Mouse (Mus musculus): ENCODE measurements around the gene Cyfip2.
A peak's percentile ranks its signal among the peaks of the same experiment; 100 is the strongest.

Cyfip2 gene

DNA sequence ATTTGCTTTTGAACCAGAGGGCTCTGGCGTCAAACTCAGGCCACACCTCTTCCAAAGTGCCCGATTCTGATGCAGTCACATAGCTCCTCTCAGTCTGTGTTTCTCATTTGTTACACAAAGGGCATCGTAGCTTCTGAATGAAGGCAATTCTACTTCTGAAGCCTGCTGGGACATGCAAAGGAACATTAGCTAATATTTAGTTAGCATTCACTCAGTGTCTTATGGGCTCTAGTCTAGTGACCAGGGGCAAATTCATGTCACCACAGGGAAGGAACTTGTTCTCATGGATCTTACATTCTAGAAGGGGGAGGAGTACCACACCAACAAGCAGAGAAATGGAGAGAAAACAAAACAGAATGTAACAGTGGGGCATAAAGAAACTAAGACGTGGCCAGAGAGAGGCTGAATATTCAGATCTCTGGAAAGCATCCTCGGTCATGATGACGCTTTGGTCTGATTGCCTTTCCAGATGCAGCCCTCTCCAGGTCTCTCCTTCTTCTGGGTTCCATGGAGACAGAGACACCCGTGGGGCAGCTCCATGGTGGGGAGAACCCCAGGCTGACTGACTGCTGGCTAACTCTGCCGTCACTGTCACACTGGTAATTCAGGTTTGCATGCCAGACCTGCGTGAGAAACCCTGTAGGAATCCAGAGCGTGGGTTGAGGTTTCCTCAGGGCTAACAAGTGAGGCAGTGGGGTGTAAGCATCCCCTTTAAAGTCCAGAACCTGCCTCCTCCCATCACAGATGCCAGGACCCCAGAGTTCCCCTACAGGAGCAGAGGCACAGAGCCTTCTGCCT lies 135.2 kb downstream of the Cyfip2 start:
- no peak for DNase-seq

DNA sequence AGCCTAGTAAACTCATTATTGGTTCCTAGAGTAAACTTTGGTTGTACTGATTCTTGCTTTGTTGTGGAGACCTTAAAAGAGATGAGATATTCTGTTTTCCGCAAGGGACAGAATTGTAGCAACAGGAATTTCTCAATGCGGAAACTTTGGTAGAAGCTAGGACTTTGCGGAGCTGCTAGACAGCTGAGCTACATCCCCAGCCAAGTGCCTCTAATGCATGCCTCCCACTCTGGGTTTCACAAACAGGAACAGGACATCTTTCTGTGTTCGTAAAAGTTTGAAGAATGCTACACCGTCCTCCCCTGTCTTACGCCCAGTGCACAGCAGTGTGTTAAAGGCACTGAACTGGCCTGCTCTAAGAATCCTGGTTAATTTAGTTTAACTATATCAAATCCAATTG lies 136.5 kb downstream of the Cyfip2 start:
- no peak for DNase-seq

DNA sequence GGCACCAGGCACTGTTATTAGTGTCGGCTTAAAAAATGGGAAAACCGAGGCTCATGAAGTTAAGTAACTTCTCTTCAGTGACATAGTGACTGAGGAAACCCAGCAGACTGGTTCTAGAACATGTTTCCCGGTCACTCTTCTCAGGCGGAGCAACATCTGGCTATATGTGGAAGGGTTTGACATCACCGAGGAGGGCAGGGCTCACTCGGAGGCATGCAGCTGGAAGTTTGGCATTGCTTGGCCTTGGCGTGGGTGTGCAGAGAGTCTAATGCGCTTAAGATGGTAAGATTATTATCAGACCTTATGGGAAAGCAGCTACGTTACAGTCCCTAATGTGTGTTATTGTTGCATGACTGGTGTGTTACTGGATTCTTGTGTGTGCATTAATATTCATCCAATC lies 140.5 kb downstream of the Cyfip2 start:
- no peak for DNase-seq

DNA sequence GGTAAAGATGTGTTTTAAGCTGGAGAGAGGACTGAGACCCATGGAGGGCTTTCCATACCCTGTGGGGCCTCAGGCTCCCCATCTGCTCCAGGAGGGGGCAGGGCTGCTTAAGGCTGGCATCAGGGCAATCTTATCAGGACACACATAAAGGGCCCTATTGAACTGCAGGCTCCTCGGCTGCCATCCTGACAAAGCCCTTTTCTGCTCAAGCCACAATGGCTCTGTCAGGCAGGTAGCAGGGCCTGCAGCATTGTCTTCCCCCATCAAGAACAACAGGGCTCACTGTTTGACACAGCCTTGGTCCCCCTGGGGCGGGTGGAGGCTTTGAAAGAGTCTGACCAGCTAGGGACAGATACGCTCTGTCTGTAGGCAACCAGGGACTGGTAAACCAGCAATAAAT lies 142.8 kb downstream of the Cyfip2 start:
- DNase-seq = no peak

DNA sequence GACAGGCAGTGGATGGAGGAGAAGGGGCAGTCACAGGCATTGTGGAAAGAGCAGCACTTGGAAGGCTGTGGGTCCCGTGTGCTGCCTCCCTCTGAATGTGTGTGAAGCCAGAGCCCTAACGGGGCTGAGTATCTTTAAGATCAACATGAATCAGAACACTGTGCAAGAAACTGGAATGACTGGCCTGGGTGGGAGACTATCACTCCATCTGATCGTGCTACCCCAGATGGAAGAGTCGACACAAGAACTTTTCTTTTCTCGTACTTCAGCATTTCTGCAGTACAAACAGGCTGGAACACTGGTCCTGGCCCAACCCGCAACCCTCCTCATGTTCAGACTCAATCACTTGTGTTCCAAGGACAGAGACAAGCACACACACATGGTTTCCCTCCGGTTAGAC lies 144.2 kb downstream of the Cyfip2 start:
- DNase-seq = no peak

DNA sequence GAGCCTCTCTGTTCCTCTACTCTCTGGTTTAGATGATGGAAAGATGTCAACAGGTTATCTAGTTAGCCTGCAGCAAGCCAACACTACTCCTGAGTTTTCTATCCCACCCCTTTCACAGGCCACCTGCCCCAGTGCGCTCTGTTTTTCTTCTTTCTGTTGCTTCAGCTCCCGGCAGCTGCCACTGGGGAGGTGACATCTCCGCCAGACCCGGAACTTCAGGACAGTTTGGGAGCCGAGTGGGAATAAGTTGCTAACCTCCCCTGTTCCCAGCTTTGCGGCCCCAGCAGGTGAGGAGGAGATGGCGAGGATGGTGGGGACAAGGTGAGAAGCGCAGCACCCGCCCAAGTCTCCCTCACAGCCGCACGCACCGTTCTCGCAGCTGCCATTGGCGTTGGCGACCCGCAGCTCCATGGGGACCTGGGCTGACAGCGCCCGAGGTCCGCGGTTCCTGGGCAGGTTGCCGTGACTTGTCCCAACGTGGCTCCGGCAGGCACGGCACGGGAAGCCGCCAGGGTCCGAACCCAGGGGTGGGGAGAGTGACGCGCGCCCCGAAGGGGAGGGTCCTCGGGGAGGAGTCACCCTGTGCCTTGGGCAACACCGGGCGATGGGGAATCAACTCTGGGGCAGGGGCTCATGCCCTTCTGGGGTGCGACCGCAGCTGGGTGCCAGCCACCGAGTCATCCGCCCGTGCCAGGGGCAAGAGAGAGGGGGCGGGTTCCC lies 146.6 kb downstream of the Cyfip2 start, which contains the start of gene Nipal4:
Gene Nipal4 (minus strand): TSS at position 643 of the 720 bp plus-strand sequence.
- peak; percentile 17 for DNase-seq

DNA sequence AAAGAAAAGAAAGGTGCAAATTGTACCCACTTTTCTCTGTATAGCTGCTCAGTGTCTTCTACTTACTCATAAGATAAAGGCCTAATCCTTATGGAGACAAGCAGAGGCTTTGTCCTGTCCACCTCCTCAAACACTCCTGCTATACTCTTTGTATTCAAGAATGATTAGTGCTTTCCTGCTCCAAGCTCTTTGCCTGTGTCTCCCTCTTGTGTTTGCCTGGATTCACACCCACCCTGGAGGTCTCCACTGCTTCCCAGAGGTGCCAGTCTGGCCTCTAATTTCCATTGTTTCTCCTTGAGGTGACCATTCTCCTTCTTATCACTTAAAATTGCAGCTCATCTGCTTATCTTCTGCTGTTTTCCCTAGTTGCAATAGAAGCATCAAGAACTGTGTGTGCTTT lies 155.2 kb downstream of the Cyfip2 start:
- DNase-seq = no peak

DNA sequence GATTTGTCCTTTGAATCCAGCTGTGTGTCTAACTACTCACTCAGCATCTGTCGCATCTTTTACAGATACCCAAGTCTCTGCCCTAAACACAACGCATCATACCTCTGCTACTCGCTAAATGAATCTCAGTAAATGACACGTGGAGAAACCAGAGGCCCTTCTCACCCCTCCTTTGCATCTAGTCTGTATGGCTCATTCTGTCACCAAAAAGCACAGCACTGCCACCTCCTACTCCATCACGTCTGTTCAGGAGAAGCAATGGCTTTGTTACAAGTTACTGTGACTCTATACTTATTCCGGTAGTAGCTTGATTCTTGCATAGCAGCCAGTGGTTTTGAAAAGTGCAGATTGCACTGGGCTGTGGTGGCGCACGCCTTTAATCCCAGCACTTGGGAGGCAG lies 155.7 kb downstream of the Cyfip2 start:
- no peak for DNase-seq

DNA sequence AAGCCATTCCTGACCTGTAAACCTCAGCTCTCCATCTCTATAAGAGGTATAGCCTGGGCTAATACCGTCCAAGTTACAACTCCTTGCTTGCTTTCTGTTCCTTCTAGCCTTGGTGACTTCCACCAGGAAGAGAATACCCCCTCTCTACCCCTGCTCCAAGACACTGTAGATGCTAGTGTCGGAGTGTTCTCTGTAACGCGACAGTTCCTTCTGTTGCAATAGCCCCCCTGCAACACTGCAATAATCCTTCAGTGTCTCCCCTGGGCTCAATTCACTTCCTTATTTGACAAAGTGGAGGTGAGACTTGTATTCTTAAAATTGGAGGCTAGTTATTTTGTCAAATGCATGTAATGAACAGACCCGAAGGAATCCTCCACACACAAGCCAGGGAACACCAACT lies 166.0 kb downstream of the Cyfip2 start:
- DNase-seq = no peak

DNA sequence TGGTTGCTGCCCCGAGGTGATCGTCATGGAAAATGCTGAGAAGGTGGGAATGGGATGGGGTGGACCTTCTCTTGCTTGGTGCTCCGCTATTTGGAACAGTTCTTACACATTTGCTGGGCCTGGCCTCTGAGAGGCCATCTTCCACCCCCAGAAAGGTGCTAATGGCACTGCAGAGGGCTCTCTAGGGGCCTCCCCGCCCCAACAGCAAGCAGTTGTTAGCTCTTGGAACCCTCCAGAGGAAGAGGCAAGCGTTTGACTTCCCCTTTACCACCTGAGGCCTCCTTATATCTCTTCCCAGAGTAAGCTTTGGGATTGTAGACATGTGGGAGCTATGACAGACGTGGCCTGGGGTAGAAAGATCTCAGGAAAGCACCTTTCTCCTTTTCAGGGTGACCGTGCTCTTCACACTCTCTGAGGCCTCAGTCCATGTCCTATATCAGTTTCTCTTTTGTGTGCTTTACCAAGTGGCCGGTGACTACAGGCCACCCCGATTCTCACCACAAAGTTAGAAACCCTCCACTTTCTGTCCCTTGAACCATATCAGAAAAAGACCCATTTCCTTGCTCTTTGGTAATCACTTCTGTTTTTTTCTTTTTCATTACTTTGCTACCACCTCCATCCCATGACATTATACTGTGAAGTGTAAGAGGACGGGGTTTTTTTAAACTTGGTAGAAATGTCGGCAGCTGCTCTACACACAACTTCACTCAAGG lies 167.3 kb downstream of the Cyfip2 start:
- DNase-seq = no peak
